Mouse (Mus musculus) adrenal gland, postnatal 10 days (tissue): Measurements from ENCODE around the gene Atf6. TPM values are rescaled to one million over a fixed set of nuclear protein-coding genes. Genes with fewer than 3 reads are reported as not detected.

Experiments
- DNase-seq: peaks from one replicate; pipeline ENCODE4 v3.0.0; 2021; ENCODE audit warnings: mixed read lengths
- total RNA-seq, 2 experiments: library from RNA; stranded (reverse); gene quantifications; 2 replicates each; pipeline ENCODE4 v1.2.3; 2021

The Atf6 gene
- total RNA-seq, 2 experiments from 2014 or later = 26.1 to 27.6 TPM

DNA sequence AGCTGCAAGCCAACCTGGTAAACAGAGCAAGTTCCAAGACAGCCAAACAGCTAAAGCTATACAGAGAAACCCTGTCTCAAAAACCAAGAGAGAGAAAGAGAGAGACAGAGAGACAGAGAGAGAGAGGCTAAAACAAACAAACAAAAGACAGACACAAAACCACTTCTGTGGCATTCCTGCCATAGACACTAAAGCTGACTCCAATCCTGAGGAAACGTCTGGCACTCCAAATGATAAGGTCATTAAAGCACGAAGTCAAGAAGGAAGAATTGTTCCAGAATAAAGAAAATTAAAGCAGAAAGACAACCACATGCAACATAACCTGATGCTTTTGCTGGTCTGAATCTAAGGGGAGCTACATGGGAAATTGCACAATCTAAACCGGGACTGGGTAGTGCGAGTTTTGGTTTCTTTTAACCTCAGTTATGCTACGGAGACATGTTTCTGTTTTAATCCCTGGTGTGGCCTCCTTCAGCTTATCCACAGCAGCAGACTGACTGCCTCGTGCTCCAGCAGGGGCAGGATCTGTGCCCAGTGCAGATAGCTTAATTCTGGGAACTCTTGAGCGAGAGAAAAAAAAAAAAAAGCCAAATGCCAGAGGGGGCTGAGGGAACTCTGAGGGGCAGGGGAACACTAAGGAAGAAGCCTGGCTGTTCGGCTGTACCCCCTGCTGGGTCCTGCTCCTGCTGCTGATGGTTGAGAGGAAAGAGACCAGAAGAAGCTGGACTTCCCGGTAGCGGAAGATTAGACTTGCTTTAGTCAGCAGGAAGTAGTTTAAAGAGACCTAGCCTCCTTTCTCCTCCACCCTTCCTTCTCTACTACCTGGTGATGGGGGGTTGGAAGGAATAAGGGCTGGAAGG is 21.9 kb downstream of the Atf6 start:
- DNase-seq = no peak

DNA sequence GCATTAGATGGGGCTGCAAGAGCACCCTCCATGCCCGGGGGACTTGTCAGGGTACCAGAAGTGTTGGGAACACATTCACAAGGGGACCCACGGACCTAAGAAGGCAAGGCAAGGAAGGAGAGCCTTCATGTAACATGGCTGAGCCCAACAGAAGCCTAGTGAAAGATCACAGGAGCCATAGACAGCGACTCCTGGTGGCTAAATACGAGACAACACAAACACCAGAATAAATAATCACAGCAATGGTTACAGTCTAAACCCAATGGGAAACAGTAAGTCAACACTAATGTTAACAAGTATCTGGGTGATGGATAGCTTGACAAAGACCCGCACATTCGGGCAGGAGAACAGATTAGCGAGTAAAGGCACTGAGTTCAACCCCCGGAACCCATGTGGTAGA is 23.2 kb downstream of the Atf6 start:
- no peak for DNase-seq

DNA sequence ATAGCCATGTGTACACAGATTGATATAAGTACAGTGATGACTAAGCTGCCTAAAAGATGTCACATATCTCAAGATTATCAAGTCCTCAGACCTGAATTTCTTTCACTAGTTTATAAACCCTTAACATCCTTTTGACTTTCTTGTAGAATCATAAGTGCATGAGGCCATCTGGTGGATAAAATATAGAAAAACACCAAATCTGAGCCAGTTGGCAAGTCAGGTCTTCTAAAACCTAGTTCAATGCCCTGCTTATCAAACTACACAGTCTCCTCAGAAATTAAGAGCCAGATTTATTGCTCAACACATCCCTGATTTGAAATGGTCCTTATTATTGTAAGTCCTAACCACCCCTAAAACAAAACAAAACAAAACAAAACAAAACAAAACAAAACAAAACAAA is 27.9 kb downstream of the Atf6 start:
- DNase-seq = no peak

DNA sequence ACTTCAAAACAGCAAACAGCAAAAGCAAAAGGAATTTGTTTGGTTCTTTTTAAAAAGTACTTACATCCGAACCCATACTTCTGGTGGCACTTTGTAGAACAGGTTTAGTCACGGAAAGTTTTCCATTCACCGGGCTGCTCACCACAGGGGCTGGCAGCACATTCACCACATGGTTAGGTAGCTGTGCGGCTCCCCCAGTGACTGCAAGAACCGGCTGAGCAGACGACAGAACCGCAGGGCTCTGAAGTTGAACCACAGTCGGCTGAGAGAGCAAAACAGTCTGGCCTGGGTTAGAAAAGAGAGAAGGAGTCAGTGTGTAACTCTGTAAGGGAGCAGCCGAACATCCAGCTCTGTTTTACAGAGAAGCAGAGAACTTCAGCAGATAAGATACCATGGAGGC is 32.8 kb downstream of the Atf6 start:
- DNase-seq = no peak

DNA sequence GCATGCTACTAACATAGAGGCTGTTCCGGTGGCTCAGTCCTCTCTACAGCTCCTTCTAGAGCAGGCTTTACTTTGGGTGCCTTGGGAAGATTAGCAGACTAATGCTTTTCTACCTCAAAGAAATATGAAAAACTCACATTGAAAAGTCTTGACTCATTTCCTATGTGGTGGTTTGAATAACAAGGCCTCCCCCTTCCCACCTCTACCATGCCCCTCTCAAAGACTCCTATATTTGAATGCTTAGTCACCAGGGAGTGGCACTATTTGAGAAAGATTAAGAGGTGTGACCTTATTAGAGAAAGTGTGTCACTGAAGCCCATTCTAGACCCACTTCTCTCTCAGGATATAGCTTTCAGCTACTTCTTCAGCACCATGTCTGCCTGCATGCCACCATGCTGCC is 37.8 kb downstream of the Atf6 start:
- no peak for DNase-seq

DNA sequence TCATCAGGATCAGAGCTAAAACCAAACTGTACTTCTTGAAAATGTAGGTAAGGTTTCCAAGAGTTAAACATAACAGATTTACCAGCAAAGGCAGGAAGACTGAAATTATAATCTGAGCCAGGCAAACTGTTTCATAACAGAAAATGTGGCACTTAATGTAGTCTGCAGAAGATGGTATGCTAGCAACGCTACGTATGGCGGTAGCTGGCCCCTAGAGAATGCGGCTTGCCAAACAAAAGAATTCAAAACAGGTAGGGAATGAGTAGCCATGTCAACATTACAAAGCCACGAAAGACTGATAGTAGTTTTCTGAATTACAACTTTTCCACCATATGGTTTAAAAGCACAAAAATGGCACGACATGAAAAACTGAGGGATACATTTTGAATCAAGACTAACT is 38.2 kb downstream of the Atf6 start:
- no peak for DNase-seq

DNA sequence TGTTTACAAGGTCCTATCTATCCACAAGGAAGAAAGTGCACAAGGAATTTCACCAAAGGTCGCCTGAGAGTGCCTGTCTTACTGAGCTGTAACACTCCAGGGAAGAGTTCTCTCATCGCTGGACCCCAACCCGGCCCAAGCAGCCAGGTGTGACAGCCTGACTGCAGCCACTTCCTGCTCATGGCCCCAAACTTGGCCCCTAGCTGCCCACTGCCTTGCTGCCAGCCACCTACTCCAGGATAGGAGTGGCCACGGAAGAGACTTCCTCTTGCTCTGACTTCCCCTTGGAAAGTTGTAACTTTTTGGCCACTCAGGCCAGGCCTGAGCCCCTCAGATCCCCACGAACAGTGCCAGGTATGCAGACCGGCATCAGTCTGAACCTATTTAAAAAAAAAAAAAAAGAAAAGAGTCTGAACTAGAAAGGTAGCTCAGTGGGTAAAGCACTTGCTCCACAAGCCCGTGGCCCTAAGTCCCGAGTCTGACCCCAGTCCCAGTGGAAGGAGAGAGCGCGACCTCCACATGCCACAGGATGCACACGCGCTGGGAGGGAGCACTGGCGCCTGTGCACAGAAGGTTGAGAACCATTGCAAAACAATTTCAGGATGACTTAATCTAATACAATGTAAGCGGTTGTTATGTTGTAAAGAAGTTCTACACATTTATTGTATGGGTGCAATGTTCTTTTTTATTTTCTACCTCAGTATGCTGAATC is 47.3 kb downstream of the Atf6 start:
- no peak for DNase-seq

DNA sequence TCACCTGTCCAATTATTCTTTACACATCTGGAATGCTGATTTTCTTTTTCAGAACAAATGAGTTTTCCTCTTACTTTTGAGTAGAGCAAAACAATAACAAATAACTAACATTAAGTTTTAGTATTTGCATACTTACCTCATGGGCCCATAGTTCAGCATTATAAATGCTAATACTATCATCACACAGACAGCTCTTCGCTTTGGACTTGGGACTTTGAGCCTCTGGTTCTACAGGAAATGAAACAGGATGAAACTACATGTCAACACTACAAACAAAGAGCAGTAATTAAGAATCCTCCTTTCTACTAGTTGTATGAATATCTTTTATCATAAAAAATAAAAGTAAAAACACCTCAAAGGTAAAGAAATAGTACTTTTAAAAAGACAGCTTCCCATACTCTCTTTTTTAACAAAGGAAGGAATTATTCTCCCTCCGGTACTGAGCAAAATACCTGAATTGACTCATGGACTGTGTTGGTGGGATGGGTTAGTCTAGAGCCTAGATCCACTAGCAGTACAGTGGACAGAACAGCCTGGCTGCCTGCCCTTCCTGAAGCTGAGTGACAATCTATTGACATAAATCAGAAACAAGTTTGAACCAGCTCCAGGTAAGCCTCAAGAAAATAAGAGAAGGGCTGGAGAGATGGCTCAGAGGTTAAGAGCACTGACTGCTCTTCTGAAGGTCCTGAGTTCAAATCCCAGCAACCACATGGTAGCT is 52.1 kb downstream of the Atf6 start:
- no peak for DNase-seq

DNA sequence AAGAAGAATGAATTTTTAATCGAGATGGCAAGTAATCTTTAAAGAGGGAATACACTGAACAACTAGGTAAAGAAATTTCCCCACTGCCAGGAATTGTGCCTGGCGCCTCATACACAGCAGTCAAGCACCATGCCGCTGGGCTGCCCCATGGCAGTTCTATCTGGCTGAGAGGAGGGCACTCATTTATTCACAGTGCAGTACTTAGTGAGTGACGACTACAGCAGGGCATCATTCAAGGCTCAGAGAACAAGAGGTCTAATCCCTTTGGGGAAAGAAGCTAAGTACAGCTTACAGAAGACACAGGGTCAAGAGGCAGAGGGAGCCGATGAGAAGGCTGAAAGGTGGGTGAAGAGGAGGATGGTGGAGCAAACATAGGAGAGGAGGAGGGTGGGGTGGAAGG is 54.7 kb downstream of the Atf6 start:
- DNase-seq = no peak

DNA sequence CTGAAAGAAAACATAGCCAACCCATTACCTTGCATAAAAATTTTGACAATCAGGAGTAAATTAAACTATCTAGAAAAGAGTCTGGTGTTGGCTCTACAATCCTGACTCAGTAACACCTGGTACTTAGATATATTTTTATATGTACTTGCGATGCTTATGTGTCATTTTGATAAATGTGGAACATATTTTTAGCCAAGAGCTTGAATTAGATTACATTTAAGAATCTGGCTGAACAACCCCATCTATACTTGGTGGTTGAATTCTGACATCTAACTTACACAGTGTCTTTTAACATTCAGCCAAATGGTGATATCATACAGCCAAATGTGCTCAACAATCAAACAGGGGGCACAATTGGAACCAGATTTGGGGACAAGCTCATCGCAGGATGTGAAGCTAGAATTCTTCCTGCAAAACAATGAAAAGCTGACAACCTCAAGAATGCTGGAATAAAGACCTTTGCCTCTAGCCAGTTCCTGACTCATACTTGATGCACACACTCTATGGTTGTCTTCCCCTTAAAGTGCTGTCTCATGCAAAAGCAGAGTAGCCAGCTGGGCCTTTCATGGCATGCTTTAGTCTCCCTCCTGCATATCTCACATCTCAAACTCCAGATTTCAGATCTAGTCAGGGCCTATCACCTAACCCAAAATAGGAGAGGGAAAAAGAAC is 59.8 kb downstream of the Atf6 start:
- DNase-seq = no peak

DNA sequence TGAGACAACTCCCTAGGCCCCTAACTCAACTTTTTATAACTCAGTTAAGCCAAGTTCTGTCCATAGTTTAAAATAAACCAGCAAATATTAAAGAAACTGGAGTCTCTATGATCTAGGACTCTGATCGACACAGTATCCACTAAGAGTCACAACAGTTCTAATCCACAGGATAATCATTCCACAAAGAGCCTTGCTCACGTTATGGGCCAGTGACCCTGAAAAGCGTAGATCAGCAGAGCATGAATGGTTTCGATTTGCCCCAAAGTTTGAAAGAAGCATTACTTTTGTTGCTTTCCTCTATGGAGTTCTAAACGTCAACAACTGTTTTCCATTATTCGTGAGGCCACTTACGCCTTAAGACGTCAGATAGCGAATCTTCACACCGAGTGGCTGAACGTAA is 62.9 kb downstream of the Atf6 start:
- no peak for DNase-seq

DNA sequence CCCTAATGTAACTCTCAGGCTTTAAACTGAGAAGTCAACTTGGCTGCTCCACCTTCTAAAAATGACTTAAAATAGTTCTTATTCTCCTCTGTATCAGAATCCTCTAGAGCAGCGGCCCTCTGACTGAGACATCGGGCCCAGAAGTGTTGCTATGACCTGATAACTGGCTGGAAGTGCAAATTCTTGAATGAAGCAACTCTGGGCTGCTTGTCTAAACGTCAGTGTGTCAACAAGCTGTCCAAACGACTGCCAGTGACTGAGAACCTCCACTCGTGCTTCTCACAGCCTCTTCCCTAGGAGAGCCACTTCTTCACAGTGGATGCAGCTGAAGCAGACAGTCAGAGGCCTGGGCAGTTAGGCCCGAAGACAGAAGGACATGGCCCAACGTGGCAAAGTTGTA is 64.9 kb downstream of the Atf6 start:
- DNase-seq = no peak

DNA sequence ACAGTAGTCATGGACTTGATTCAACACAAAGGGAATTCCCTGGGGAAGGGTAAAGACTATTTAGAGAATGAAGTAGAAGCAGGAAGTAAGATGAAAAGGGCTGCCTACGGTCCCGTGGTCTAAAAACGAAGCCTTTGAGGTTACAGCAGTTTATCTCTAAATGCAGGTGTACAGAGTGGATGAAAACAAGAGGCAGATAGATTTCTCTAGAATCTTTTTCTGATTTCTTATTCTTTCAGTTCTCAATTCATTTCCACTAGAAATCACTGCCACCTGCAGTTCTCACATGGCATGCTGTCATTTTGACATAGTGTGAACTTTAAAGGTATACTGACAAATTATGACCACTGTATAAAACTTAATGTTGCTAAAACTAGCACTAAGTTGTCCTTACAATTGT is 66.9 kb downstream of the Atf6 start:
- DNase-seq = no peak

DNA sequence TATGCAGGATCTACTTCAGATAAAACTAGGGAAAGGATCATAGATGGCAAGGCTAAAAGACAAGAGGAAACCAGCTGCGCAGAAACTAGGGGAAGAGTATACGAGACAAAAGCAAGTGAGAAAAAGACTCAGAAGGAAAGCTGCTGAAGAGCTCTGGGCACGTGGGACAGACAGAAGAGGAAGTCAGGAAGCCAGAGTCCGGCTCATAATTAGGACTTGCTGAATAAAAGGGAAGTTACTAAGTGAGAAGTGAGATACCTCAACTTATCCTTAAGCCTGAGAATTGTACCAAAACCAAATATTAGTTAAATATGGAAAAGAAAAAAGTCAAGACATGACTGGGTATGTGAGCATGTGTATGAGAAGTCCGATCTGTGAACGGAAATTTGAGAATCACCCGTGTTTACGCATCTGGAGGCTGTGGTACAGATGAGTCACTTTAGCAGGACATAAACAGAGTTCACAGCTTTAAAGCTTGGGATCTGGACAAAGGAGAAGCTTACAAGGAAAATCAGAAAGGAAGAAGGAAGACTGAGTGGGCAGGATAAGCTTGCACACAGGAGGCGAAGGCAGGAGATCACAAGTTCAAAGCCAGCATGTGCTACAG is 71.7 kb downstream of the Atf6 start:
- no peak for DNase-seq

DNA sequence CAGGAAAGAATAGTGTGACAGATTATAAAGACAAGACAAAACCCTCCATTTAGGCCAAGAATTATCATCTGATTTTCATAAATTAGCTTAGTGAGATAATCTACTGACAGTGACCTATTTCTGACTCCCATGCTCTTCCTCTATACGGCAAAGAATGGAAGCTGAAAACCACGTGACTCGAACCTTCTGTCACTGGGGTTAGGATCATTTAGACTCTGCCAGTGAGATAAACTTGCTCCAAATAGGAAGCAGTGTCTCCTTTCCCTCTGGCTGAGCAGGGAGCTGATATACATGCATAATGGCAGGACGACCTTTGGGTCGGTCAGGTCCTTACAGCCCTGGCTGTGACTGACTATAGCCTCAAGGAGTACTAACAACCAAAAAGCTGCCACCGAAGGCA is 76.0 kb downstream of the Atf6 start:
- no peak for DNase-seq

DNA sequence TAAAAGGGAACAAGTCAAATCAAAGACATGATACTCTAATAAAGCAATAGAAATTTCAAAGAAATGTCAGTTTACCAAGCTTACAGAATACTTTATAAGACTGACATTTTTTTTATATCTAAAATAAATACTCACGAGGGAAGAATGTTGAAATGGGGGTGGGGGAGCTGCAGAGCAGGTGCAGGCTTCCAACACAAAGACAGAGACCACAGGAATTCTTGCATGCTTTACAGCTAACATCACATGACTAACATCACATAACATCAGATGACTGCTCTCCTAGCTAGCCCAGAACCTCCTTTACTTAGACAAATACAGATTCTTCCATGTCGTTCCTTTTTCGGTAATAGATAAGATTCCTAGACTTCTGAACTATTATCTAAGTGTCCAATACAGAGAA is 76.6 kb downstream of the Atf6 start:
- no peak for DNase-seq

DNA sequence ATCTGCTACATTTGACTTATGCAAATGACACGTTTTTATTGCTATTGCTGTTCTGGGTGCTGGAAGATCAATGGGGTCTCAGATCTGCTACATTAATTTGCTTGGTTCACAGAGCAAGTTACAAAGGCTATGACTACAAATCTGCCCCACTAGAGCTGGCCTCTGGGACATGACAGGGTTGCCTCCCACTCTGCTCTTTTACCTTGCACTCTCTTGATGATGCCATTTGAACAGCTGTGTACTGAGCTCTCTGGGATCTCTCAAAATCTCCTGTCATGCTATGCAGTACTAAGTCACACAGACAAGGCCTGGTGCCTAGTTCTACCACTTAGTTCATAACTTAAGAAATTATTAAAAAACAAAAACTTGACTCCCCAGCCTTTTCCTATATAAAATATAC is 79.9 kb downstream of the Atf6 start:
- no peak for DNase-seq

DNA sequence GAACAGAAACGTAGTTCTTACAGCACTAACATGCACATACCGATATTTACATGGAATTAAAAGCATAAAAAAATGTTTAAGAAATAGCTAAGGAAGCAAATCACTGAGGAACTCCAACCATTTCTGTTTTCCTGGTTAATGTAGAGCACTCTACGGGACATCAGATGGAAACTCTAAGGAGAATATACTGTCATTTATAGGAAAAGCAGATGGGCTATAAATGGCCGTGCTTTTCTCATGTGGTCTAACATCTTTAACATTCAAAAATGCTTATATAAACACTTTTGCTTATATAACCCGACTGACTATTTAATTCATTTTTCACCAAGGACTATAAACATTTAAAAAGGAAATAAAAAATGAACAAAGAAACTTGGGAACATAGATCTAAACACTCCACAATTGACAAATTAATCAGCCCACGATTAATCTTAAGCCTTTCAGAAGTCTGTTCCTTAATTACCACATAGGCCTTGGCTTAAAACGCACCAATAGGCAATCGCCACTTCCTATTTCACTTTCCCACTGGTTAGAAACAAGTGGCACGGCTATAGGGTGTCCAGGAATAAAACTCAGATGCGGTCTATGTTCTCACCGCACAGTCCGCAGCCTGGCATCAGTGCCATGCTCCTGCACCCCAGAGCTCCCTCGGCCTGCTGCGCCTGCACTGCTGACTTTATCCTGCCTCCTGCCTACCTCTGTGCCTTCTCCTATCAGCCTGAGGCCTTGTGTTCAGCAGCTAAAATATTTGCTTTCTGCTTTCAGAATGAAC is 80.8 kb downstream of the Atf6 start:
- DNase-seq = no peak

DNA sequence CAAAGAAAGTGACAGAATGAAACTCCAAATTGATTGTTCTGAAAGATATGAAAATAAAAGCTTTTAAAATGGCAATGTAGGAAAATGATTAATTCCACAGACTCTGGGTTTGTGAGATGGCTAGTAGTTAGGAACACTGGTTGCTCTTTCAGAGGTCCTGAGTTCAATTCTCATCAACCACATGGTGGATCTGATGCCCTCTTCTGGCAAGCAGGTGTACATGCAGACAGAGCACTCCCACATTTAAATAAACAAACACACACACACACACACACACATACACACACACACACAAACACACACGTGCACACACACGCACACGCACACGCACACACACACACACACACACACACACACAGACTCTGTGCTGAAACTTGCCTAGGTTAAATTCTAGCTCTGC is 89.9 kb downstream of the Atf6 start:
- DNase-seq = no peak

DNA sequence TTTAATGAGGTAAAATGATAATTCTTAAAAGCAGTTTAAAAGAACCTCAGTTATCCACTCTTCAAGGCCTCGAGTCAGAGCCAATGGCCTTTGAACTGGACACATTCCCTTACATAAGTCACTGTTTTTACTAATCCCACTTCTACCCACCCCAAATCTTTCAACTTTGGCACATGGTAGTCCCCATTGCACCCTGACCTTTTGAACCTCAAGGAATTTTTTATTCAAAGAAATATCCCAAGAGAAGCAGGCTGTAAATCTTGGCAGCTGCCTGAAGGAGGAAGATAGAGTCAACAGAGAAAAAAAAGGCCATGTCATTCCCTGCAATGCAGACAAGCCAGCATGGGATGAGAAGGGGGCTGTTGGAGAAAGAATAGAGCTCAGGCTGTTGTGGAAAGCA is 93.1 kb downstream of the Atf6 start:
- DNase-seq = no peak

DNA sequence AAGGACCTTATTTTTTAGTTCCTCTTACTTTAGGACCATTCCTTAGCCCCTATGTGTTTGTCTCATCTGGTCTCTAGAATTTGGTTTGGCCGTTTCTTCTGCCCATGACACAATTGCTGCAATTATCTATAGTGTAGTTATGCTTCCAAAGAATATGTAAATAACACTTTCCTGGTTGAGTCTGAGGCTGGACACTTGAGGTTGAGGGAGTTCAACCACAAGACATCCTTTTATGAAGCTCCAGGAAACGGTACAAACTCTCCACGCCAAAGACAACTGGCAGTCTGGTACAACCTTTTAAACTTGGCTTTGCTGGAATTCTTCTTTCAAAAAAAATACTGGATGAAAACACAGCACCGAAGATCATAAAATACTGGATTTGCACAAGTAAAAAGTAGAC is 94.1 kb downstream of the Atf6 start:
- DNase-seq = no peak
